Mouse (Mus musculus) neural tube, embryonic 15.5 days (tissue): ENCODE measurements around the gene Nol4l. TPM values are rescaled to one million over a fixed set of nuclear protein-coding genes. Genes with fewer than 3 reads are reported as not detected.
"Not testable (repeated sequence)": the region's sequence is repeated elsewhere in the genome, so short reads cannot be mapped to it uniquely, and the experiment has no call there.

ENCODE experiments used
- ATAC-seq: fragments of 200-750 bp; cut with Nextera tagmentation; 2 replicates; pipeline ENCODE4 v1.8.0; 2017; ENCODE audit warnings: mild to moderate bottlenecking, moderate TSS enrichment, moderate library complexity; ENCODE audit not compliant: low FRiP score
- H3K27ac ChIP-seq: fragments of 300-500 bp; sonication (generic); replicated peaks from 2 replicates; pipeline ENCODE4 v1.5.1; 2015; ENCODE audit warnings: mild to moderate bottlenecking, inconsistent platforms
- H3K27me3 ChIP-seq: fragments of 300-500 bp; sonication (generic); replicated peaks from 2 replicates; pipeline ENCODE4 v1.6.1; 2015; ENCODE audit warnings: inconsistent platforms
- H3K36me3 ChIP-seq: fragments of 300-500 bp; sonication (generic); 2 replicates; pipeline ENCODE4 v1.6.1; 2015; ENCODE audit warnings: inconsistent platforms
- H3K4me1 ChIP-seq: fragments of 300-500 bp; sonication (generic); 2 replicates; pipeline ENCODE4 v1.6.1; 2015; ENCODE audit warnings: inconsistent platforms
- H3K4me2 ChIP-seq: fragments of 300-500 bp; sonication (generic); 2 replicates; pipeline ENCODE4 v1.6.1; 2015; ENCODE audit warnings: inconsistent platforms, mild to moderate bottlenecking, moderate library complexity
- H3K4me3 ChIP-seq: fragments of 300-500 bp; sonication (generic); replicated peaks from 2 replicates; pipeline ENCODE4 v1.5.1; 2015; ENCODE audit warnings: mild to moderate bottlenecking, inconsistent platforms
- H3K9ac ChIP-seq: fragments of 300-500 bp; sonication (generic); replicated peaks from 2 replicates; pipeline ENCODE4 v1.6.1; 2015; ENCODE audit warnings: mild to moderate bottlenecking, inconsistent platforms
- H3K9me3 ChIP-seq: fragments of 300-500 bp; sonication (generic); replicated peaks from 2 replicates; pipeline ENCODE4 v1.6.1; 2016; ENCODE audit warnings: inconsistent platforms
- WGBS: fragments of 180-500 bp; shearing (Covaris S2); methylation state at CpG from one replicate; pipeline ENCODE4 v1.1.7; 2015; ENCODE audit warnings: mixed read lengths; 5-methylcytosine and 5-hydroxymethylcytosine counted together
- polyA plus RNA-seq: library from polyadenylated mRNA; unstranded; fragments of >200 nt; fragmentation: Nextera tagmentation; extraction: Ambion mirVana; gene quantifications from 2 replicates; pipeline ENCODE4 v1.2.1, GENCODE M21; 2015

Nol4l gene
- polyA plus RNA-seq, 1 experiment from 2014 or later = 36.1 TPM

DNA sequence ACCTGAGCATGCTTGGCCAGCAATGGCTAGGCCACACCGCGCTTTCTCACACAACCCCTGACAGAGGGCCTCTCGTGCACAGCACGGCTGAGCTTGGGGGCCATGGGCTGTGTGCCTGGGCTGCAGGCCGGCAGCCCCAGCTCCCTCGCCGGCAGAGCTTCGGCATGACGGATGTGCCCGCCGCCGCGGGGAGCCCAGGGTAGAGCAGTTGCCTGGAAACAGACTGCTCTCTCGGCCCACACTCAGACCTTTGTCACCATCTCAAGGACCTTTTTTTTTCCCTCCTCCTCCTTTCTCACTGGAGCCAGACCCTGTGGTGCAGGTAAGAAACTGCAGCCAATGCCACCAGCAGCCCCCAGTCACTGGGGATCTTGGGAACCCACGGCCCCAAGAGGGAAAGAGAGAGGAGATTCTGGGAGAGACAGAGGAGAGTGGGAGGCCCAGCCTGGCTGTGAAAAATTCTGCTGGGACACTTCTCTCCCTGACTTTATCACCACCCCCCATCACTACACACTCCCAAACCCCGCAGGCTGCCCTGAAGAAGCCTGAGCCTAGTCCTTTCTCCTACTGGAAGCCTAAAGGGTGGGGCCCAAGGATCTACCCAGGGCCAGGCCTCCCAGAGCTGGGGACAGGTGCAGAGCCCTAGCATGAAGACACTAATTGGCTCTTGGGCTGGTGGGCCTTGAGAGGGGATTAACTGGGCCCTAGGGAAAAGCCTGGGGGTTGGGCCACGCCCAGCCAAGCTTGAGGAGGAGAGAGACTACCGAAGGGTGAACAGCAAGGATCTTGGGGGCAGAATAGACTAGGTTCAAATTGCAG, 20.4 kb downstream of the Nol4l start:
- H3K4me3 ChIP-seq = no peak overlapping the region
- peaks cover 48% of the 10 kb centered on the region for H3K4me1 ChIP-seq
- ATAC-seq = peak; percentile 59
- H3K36me3 ChIP-seq = no peaks in the 10 kb centered on the region
- no peaks in the 10 kb centered on the region for H3K27me3 ChIP-seq
- H3K4me2 ChIP-seq = peak overlapping the region; percentile 26
- H3K9ac ChIP-seq = 0 out of 2 replicates have a peak overlapping the region, but pooled peaks have one; percentile 6
- no peaks in the 10 kb centered on the region for H3K9me3 ChIP-seq
- 6% methylated on average over 18 of the region's 18 CpGs for WGBS
- peak overlapping the region; percentile 75 for H3K27ac ChIP-seq

DNA sequence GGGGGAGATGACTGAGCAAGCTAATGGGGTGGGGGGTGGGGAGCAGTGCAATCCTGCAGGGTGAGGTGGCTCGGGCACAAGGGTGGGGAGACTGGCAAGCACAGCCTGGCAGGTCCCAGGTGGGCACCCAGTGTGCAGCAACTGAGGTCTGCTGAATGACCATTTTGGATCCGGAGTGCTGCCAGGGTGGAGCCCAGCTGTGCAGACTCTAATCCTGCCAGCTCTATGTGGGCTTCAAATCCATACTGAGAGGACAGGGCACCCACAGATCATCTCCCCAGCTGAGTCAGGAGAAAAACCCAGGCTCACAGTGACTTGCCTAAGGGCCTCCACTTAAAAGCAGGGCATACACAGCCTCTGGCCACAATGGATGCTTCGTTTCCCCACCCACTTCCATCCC, 21.4 kb downstream of the Nol4l start:
- WGBS = 40% methylated on average over 3 of the region's 3 CpGs
- H3K27ac ChIP-seq = peak overlapping the region; percentile 75
- no peaks in the 10 kb centered on the region for H3K36me3 ChIP-seq
- H3K4me2 ChIP-seq = no peak overlapping the region
- H3K27me3 ChIP-seq = no peaks in the 10 kb centered on the region
- no peak overlapping the region for H3K9ac ChIP-seq
- no peaks in the 10 kb centered on the region for H3K9me3 ChIP-seq
- H3K4me3 ChIP-seq = no peak overlapping the region
- H3K4me1 ChIP-seq = peaks cover 48% of the 10 kb centered on the region
- ATAC-seq = 0 out of 2 replicates have a peak, but pooled peaks have one; percentile 16

DNA sequence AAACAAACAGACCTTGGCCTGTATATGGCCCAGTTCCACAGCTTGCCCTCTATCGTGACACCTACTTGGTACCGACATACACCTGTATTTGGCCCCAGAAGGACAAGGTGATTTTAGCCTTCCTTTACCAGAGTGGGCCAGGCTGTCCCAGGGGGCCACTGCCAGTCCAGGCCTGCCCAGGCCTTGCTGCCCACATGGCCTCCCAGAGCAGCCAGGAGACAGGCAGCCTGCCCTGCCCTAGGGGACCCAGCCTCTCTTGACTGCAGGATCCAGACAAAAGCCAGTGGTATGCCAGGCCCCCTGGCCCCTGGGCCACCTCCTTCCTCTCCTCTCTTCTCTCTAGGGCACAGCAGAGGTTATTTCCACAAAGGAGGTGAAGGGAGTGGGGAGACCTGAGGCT, 21.8 kb downstream of the Nol4l start:
- Histone ChIP-seq H3K27me3 (no peaks in the 10 kb centered on the region), H3K36me3 (no peaks in the 10 kb centered on the region), H3K9ac (no peak overlapping the region), H3K4me3 (no peak overlapping the region), H3K4me2 (no peak overlapping the region), H3K9me3 (no peaks in the 10 kb centered on the region), H3K27ac (no peak overlapping the region), H3K4me1 (peaks cover 48% of the 10 kb centered on the region)
- no peak for ATAC-seq
- WGBS = 97% methylated on average over 2 of the region's 2 CpGs

DNA sequence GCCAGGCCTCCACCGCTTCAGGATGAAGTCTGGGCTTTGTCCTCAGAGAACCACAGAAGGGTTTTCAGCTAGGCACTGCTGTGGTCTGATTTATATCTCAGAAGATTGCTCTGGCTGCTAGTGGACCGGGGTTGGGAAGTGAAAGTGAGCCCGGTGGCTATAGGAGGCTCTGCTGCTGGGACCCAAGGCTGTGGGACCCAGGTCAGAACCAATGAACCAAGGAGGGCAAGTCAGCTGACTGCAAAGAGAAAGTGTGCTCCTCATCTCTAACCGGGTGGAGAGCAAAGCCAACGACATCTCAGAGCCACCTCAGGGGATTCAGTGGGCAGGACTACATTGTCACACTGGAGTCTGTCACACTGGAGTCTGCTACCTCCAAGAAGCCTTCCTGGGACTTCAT, 23.4 kb downstream of the Nol4l start:
- no peak for ATAC-seq
- no peaks in the 10 kb centered on the region for H3K27me3 ChIP-seq
- no peak overlapping the region for H3K9ac ChIP-seq
- no peak overlapping the region for H3K4me3 ChIP-seq
- H3K27ac ChIP-seq = no peak overlapping the region
- WGBS = 85% methylated on average over 5 of the region's 5 CpGs
- H3K4me1 ChIP-seq = peaks cover 32% of the 10 kb centered on the region
- no peaks in the 10 kb centered on the region for H3K9me3 ChIP-seq
- H3K36me3 ChIP-seq = no peaks in the 10 kb centered on the region
- no peak overlapping the region for H3K4me2 ChIP-seq

DNA sequence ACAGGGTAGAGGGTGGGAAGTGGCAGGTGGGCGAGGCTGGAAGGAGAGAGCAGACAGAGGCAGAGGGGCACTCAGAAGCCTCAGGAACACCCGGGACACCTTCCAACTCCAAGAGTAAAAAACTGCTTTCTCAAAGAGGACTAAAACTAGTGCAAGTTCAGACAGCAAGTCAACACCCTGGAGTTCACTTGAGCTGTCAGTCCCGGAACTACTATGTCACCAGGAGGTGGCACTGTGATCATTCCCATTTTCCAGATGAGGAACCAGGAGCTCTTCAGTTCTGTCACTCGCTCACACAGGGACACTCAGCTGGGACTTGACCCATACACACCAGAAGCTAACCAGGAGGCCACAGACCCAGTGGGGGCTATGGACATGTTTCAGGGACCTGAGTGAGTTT, 30.6 kb downstream of the Nol4l start:
- 54% methylated on average over 4 of the region's 4 CpGs for WGBS
- Histone ChIP-seq H3K9me3 (no peaks in the 10 kb centered on the region), H3K4me2 (no peak overlapping the region), H3K27me3 (0 out of 2 replicates have a peak, but pooled peaks cover 2% of the 10 kb centered on the region), H3K4me3 (no peak overlapping the region), H3K9ac (no peak overlapping the region), H3K4me1 (peaks cover 32% of the 10 kb centered on the region), H3K36me3 (no peaks in the 10 kb centered on the region), H3K27ac (no peak overlapping the region)
- no peak for ATAC-seq

DNA sequence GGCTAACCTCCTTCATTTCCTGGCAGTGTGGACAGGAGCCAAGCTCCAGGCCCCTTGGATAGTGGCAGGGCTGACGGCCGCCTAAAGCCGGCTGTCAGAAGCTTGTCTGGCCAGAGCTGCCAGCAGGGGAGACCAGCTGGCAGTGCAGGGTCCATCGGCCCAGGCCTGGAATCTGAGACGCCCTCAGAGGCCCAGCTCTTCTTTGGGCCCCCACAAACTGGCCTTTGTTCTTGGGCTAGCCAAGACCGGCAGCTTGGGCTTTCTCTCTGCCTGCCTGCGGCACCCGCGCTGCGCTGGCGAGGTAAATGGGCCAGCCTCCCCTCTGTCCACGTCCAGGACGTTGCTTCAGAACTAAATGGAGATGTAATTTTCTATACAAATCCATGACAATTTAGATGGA, 32.9 kb downstream of the Nol4l start:
- H3K36me3 ChIP-seq = no peaks in the 10 kb centered on the region
- H3K27ac ChIP-seq = peak overlapping the region; percentile 54; the same call in 1 of the 2 replicates
- WGBS = 20% methylated on average over 13 of the region's 13 CpGs
- H3K4me2 ChIP-seq = no peak overlapping the region
- 0 out of 2 replicates have a peak, but pooled peaks cover 2% of the 10 kb centered on the region for H3K27me3 ChIP-seq
- no peaks in the 10 kb centered on the region for H3K9me3 ChIP-seq
- no peak overlapping the region for H3K4me3 ChIP-seq
- ATAC-seq = no peak
- 0 out of 2 replicates have a peak overlapping the region, but pooled peaks have one; percentile 4 for H3K9ac ChIP-seq
- H3K4me1 ChIP-seq = peaks cover 49% of the 10 kb centered on the region

DNA sequence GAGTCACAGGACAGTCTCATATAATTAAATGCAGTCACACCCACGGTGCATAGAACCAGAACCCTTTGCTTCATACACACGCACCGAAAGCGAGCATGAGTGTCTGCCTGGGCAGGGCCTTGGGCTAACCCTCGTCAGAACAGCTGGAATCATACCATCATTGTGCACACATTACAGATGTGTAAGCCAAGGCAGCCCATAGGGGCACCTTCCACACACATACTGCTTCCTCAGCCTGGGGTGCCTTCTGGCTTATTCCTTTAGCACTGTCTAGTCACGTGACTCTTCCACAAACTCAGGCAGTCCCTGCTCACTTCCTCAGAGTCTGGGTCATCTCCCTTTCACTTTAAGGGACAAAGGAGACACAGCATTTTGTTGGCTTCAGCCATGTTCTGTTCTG, 33.5 kb downstream of the Nol4l start:
- Histone ChIP-seq H3K27me3 (0 out of 2 replicates have a peak, but pooled peaks cover 2% of the 10 kb centered on the region), H3K27ac (0 out of 2 replicates have a peak overlapping the region, but pooled peaks have one; percentile 54), H3K9ac (no peak overlapping the region), H3K4me2 (no peak overlapping the region), H3K4me1 (peaks cover 55% of the 10 kb centered on the region), H3K4me3 (no peak overlapping the region), H3K36me3 (no peaks in the 10 kb centered on the region), H3K9me3 (no peaks in the 10 kb centered on the region)
- no peak for ATAC-seq
- 79% methylated on average over 6 of the region's 6 CpGs for whole genome bisulfite sequencing

DNA sequence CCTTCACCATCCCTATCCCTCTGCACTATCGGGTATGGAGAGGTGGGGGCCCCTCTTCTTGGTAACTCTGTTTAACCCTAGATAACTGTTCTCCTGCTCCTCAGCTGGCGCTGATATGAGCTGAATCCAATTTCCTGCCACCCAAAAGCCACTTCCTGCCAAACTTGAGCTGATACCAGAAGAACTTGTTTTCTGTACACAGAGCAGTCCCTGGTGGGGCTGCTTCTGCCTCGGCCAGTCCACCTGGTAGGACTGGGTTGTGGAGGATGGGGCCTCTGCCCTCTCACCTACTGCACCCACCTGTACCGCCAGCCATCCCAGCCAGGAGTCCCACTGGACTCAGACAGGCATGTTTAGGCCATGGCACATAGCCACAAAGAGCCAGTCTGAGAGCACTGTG, 34.0 kb downstream of the Nol4l start:
- Histone ChIP-seq H3K27me3 (no peaks in the 10 kb centered on the region), H3K9ac (no peak overlapping the region)

DNA sequence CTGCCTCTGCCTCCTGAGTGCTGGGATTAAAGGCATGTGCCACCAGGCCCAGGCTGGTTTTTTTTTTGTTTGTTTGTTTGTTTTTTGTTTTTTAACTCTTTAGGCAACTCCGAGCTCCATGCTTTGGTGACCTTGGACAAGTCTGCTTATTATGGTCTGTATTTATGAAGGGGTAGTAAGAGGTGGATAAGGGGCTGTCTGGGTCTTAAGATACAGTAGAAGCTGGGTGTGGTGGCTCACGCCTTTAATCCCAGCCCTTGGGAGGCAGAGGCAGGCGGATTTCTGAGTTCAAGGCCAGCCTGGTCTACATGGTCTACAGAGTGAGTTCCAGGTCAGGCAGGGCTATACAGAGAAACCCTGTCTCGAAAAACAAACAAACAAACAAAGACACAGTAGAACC, 34.4 kb downstream of the Nol4l start:
- H3K4me1 ChIP-seq = peaks cover 63% of the 10 kb centered on the region
- not testable (repeated sequence) for H3K9ac ChIP-seq, H3K27ac ChIP-seq, H3K36me3 ChIP-seq, H3K27me3 ChIP-seq, H3K4me3 ChIP-seq, H3K4me2 ChIP-seq, ATAC-seq, H3K9me3 ChIP-seq
- 95% methylated on average over 4 of the region's 4 CpGs for WGBS

More for the DNA sequence above, 34.0 kb downstream of the Nol4l start:
- 84% methylated on average over 4 of the region's 4 CpGs for WGBS
- ATAC-seq = no peak
- Histone ChIP-seq H3K36me3 (no peaks in the 10 kb centered on the region), H3K4me1 (peaks cover 59% of the 10 kb centered on the region), H3K4me2 (no peak overlapping the region), H3K27ac (0 out of 2 replicates have a peak overlapping the region, but pooled peaks have one; percentile 23), H3K4me3 (no peak overlapping the region), H3K9me3 (no peaks in the 10 kb centered on the region)

DNA sequence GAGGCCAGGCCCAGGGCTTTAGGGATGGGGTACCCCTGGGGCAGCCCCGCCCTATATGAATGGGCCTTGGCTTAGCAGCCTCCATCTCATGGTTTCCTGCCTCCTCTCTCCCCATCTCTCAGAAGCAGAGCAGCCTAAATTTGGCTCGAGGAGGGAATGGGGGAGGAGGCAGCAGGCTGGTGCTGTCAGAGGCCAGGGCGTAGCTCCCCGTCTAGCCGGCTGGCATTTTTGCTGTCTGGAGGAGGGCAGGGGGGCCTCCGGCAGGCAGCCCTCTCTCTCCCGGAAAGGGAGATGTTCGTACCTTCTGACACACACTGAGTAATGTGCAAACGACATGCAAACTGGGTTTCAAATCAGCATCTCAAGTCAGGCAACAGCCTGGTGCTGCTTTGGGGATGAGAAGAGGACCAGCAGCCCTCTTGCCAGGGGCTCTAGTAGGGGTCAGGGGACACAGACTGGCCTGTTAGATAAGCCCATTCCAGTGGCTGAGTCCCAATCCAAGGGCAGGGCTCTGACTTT, 35.4 kb downstream of the Nol4l start:
- no peaks in the 10 kb centered on the region for H3K9me3 ChIP-seq
- H3K27ac ChIP-seq = peak overlapping the region; percentile 97
- H3K27me3 ChIP-seq = no peaks in the 10 kb centered on the region
- H3K4me2 ChIP-seq = peak overlapping the region; percentile 89; the same call in 1 of the 2 replicates
- no peaks in the 10 kb centered on the region for H3K36me3 ChIP-seq
- peaks cover 63% of the 10 kb centered on the region for H3K4me1 ChIP-seq
- H3K9ac ChIP-seq = peak overlapping the region; percentile 28; the same call in 1 of the 2 replicates
- ATAC-seq = no peak
- H3K4me3 ChIP-seq = no peak overlapping the region
- WGBS = 25% methylated on average over 9 of the region's 9 CpGs

DNA sequence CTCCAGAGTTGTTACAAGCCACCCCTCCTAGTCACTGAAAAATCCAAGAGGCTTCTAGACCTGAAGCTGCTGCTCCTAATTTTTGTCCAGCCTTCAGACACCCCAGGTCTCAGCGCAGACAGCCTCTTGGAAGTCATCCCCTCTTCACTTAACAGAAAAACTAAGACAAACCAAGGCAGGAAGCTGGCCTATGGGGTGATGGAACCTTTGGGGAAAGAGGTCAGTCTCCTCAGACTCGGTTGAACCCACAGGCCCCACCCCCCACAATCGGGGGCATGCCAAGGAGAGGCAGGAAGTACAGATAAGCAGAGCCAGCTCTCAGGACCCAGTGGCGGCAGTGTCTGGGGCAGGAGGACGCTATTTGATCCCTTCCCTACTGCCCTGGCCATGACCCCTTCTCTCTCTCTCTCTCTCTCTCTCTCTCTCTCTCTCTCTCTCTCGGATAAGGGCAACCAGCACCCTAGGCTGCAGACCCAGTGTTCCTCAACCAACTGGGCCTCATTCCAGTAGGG, 35.9 kb downstream of the Nol4l start:
- no peak for ATAC-seq
- peaks cover 63% of the 10 kb centered on the region for H3K4me1 ChIP-seq
- WGBS = 20% methylated on average over 6 of the region's 6 CpGs
- no peaks in the 10 kb centered on the region for H3K27me3 ChIP-seq
- no peak overlapping the region for H3K4me3 ChIP-seq
- H3K27ac ChIP-seq = peak overlapping the region; percentile 97
- H3K36me3 ChIP-seq = no peaks in the 10 kb centered on the region
- H3K9ac ChIP-seq = peak overlapping the region; percentile 28; the same call in 1 of the 2 replicates
- no peaks in the 10 kb centered on the region for H3K9me3 ChIP-seq
- H3K4me2 ChIP-seq = peak overlapping the region; percentile 89

DNA sequence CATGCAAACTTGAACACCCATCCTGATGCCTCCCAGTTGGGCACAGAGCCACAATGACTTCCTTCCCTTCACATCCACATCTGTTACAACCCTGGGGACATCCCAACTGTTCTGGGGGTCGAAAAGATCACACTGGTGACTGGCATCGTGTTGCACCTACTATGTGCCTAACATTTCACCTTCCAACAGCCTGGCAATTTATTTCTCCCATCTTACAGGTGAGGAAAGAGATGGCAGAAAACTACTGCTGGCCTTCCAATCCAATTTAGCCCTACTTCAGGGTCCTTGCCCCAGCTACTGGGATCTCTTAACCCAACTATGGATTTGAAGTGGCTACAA, 36.4 kb downstream of the Nol4l start:
- Histone ChIP-seq H3K9ac (peak overlapping the region; percentile 48), H3K9me3 (no peaks in the 10 kb centered on the region), H3K36me3 (no peaks in the 10 kb centered on the region), H3K4me3 (peak overlapping the region; percentile 59), H3K4me1 (peaks cover 63% of the 10 kb centered on the region), H3K4me2 (peak overlapping the region; percentile 89), H3K27ac (peak overlapping the region; percentile 97), H3K27me3 (no peaks in the 10 kb centered on the region)
- peak; percentile 2 for ATAC-seq
- 9% methylated on average over 2 of the region's 2 CpGs for WGBS
